Mouse (Mus musculus) embryonic fibroblast, embryonic 13.5 days (primary cell): ENCODE data around the gene Zfp84.

Source experiments
- CTCF ChIP-seq: IDR thresholded peaks from 2 replicates; pipeline ENCODE4 v1.5.1; 2011; ENCODE audit warnings: mild to moderate bottlenecking, control low read depth, low read length, moderate library complexity, borderline replicate concordance; ENCODE audit not compliant: insufficient read depth
- POLR2A ChIP-seq: IDR thresholded peaks from 2 replicates; pipeline ENCODE4 v1.6.1; 2011; ENCODE audit warnings: low read depth, mild to moderate bottlenecking, control low read depth, low read length, moderate library complexity

DNA sequence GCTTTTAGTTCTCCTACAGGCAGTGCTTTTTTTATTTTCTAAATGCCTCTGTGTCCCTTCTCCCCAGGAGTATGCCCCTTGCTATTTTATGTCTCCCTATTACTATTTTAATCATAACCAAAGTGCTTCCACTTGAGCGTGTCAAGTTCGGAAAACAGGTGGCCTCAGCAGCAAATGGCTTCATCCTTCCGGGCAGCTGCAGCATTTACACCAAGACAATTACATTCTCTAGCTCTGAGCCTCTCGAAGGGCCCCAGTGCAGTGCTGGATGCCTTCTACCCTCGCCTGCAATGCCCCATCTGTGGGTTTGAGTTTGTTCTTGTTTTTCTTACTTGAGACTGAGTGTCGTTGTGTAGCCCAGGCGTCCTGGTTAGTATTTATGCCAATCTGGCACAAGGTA is 5.2 kb downstream of the Zfp84 start:
- TF ChIP-seq CTCF (no peak), POLR2A (no peak)
